Comparison of ENCODE assay signal across 9 mouse cellular contexts in genomic region chr5:114596604-114597003, GRCm38 (mm10). TPM values are rescaled to one million over a fixed set of nuclear protein-coding genes. Genes with fewer than 3 reads are reported as not detected.
DNase-seq lines count a peak whose midpoint lies in the region; ATAC-seq and TF ChIP-seq lines count a peak whose summit lies in the region.
"Had no signal": no experiment of that assay in that cellular context is flagged by ENCODE, and none has a peak within 500 bp of the region (broad histone marks: within the 10 kb centered on the region; RNA-seq: fewer than 3 reads in every experiment).

No protein-coding gene starts in this region.

- H3K4me3 ChIP-seq in CH12.LX (replicated peaks in 1 of 3; ENCODE audit: low read depth in 2 of 3, low read length in 2 of 3, poor library complexity in 1 of 3): peak overlapping the region; percentile 8 to 47 (median 9)
- no peak overlapping the region for H3K4me3 ChIP-seq in lung, postnatal 0 days (ENCODE audit: low read depth, low read length)
- H3K4me3 ChIP-seq in thymus, adult 2 months (ENCODE audit: control insufficient read depth, insufficient read depth, low read length): peak overlapping the region; percentile 35
- H3K4me3 ChIP-seq: embryonic facial prominence, embryonic 13.5 days; myocyte had no signal

- peak; percentile 52 for ATAC-seq in lung, postnatal 0 days

- H3K9me3 ChIP-seq in CH12.LX (replicated peaks; ENCODE audit: low read length): no peaks in the 10 kb centered on the region
- no peaks in the 10 kb centered on the region for H3K9me3 ChIP-seq in lung, postnatal 0 days (ENCODE audit: low read length)
- H3K9me3 ChIP-seq: embryonic facial prominence, embryonic 13.5 days had no signal

- H3K36me3 ChIP-seq in CH12.LX (replicated peaks in 1 of 2; ENCODE audit: control insufficient read depth in 1 of 2, insufficient read depth in 1 of 2, low read length in 1 of 2): no peaks in the 10 kb centered on the region
- H3K36me3 ChIP-seq in lung, postnatal 0 days (ENCODE audit: insufficient read depth, low read length): no peaks in the 10 kb centered on the region
- H3K36me3 ChIP-seq in thymus, adult 2 months (ENCODE audit: control insufficient read depth, insufficient read depth, low read length): no peaks in the 10 kb centered on the region
- H3K36me3 ChIP-seq: embryonic facial prominence, embryonic 13.5 days had no signal

- 0 out of 4 replicates have a peak, but pooled peaks of 1 of the 2 experiments have one; percentile 2 for TF ChIP-seq CTCF in CH12.LX (conservative IDR thresholded peaks at IDR 0.05 in 1 of 2, IDR thresholded peaks at IDR 0.05 in 1 of 2; ENCODE audit: low read depth in 2 of 2, low read length in 2 of 2)
- TF ChIP-seq CTCF in lung, postnatal 0 days (IDR thresholded peaks at IDR 0.05): no peak
- TF ChIP-seq CTCF in thymus, adult 2 months (IDR thresholded peaks at IDR 0.05; ENCODE audit: borderline replicate concordance, control insufficient read depth, extremely low read depth, insufficient read depth, low read length, poor library complexity): no peak

- no peak; the same call in 1 of the 2 replicates for TF ChIP-seq POLR2A in CH12.LX (IDR thresholded peaks at IDR 0.05; ENCODE audit: low read depth, low read length)
- TF ChIP-seq POLR2A in thymus, adult 2 months (IDR thresholded peaks at IDR 0.05; ENCODE audit: control insufficient read depth, extremely low read depth, insufficient read depth, low read length, poor library complexity): peak; percentile 52; the same call in 1 of the 2 replicates

- DNase-seq in CH12.LX (ENCODE audit: extremely low read depth) (peak; percentile 88), R1 (ENCODE audit: low read depth, low spot score) (peak; percentile 62)
- DNase-seq in heart, postnatal 4 days: peak; percentile 53
- DNase-seq in lung, postnatal 0 days (ENCODE audit: low spot score): peak; percentile 68
- DNase-seq in thymus, adult 2 months: peak; percentile 66
- no peak for DNase-seq in frontal cortex, postnatal 25 days (ENCODE audit: low spot score in 2 of 2)
- no peak for DNase-seq in urinary bladder, postnatal 25 days (ENCODE audit: low spot score)

- H3K4me1 ChIP-seq in CH12.LX (ENCODE audit: control insufficient read depth in 1 of 2, insufficient read depth in 2 of 2): peaks cover 24 to 54% of the 10 kb centered on the region in 2 experiments
- peaks cover 34% of the 10 kb centered on the region for H3K4me1 ChIP-seq in lung, postnatal 0 days (ENCODE audit: insufficient read depth, low read depth, low read length)
- peaks cover 67% of the 10 kb centered on the region for H3K4me1 ChIP-seq in thymus, adult 2 months (replicated peaks; ENCODE audit: control insufficient read depth, insufficient read depth, low read length)

- TF ChIP-seq RAD21 in CH12.LX (IDR thresholded peaks at IDR 0.05; ENCODE audit: low read depth, low read length): no peak

- no peaks in the 10 kb centered on the region for H3K79me2 ChIP-seq in CH12.LX (replicated peaks; ENCODE audit: control insufficient read depth, extremely low read depth, insufficient read depth, poor library complexity, severe bottlenecking)

- dilution Hi-C loops in CH12.LX (cut with MboI; ENCODE audit: extremely low pct_ligation_motif_present, extremely low pct_unique_long_range_greater_than_20kb, low sequenced_read_pairs): no loop called here

- in situ Hi-C loops in CH12.LX (cut with MboI; ENCODE audit: low pct_ligation_motif_present, low pct_unique_long_range_greater_than_20kb, low sequenced_read_pairs): no loop called here

- peak overlapping the region; percentile 13; the same call in 1 of the 2 replicates for H3K4me2 ChIP-seq in CH12.LX (ENCODE audit: insufficient read depth, low read depth, poor library complexity, severe bottlenecking)
- no peak overlapping the region for H3K4me2 ChIP-seq in lung, postnatal 0 days (replicated peaks; ENCODE audit: low read depth, low read length)
- H3K4me2 ChIP-seq: embryonic facial prominence, embryonic 13.5 days had no signal

- H3K9ac ChIP-seq in CH12.LX (ENCODE audit: insufficient read depth, low read depth): no peak overlapping the region
- no peak overlapping the region for H3K9ac ChIP-seq in lung, postnatal 0 days (replicated peaks; ENCODE audit: low read depth)

- peaks cover 5% of the 10 kb centered on the region for H3K27me3 ChIP-seq in CH12.LX (replicated peaks)
- H3K27me3 ChIP-seq in lung, postnatal 0 days (replicated peaks; ENCODE audit: insufficient read depth, low read length): no peaks in the 10 kb centered on the region
- H3K27me3 ChIP-seq in thymus, adult 2 months (ENCODE audit: control insufficient read depth, insufficient read depth, low read length): no peaks in the 10 kb centered on the region

- 22% methylated on average over 10 of the region's 10 CpGs for WGBS in lung, postnatal 0 days
- 8% methylated on average over 10 of the region's 10 CpGs for WGBS in thymus, adult 2 months

- H3K27ac ChIP-seq in CH12.LX (ENCODE audit: insufficient read depth, low read depth): no peak overlapping the region
- 0 out of 2 replicates have a peak overlapping the region, but pooled peaks have one; percentile 6 for H3K27ac ChIP-seq in lung, postnatal 0 days (ENCODE audit: low read length)
- H3K27ac ChIP-seq in thymus, adult 2 months (ENCODE audit: control insufficient read depth, insufficient read depth, low read length): peak overlapping the region; percentile 98
- H3K27ac ChIP-seq: embryonic facial prominence, embryonic 13.5 days had no signal

- no peak; the same call in 1 of the 2 replicates for TF ChIP-seq EP300 in CH12.LX (IDR thresholded peaks at IDR 0.05; ENCODE audit: low read length)
- TF ChIP-seq EP300 in lung, postnatal 0 days (IDR thresholded peaks at IDR 0.05): no peak

TF ChIP-seq in CH12.LX, 34 proteins besides CTCF, POLR2A, EP300 and RAD21:
- TF ChIP-seq TCF12 (IDR thresholded peaks at IDR 0.05; ENCODE audit: low read depth, low read length) (0 out of 2 replicates have a peak, but pooled peaks have one; percentile 26), IRF4 (IDR thresholded peaks at IDR 0.05; ENCODE audit: low read depth, low read length) (0 out of 2 replicates have a peak, but pooled peaks have one; percentile 14), ELF1 (IDR thresholded peaks at IDR 0.05; ENCODE audit: low read depth, low read length) (0 out of 2 replicates have a peak, but pooled peaks have one; percentile 15), ETS1 (conservative IDR thresholded peaks at IDR 0.05; ENCODE audit: low read depth, low read length) (0 out of 2 replicates have a peak, but pooled peaks have one; percentile 13), HCFC1 (IDR thresholded peaks at IDR 0.05; ENCODE audit: low read depth, low read length) (peak; percentile 51), NRF1 (IDR thresholded peaks at IDR 0.05; ENCODE audit: low read depth, low read length) (0 out of 2 replicates have a peak, but pooled peaks have one; percentile 18), E2F4 (IDR thresholded peaks at IDR 0.05; ENCODE audit: insufficient replicate concordance, low read depth, low read length) (no peak), MAX (IDR thresholded peaks at IDR 0.05; ENCODE audit: low read length) (peak; percentile 35; the same call in 1 of the 2 replicates), CHD2 (IDR thresholded peaks at IDR 0.05; ENCODE audit: low read length) (peak; percentile 51; the same call in 1 of the 2 replicates), SIN3A (IDR thresholded peaks at IDR 0.05; ENCODE audit: low read length) (no peak)
TF ChIP-seq in CH12.LX: peak in this region for 8.

RNA-seq across cellular contexts. Expression of gene Fam222a, which starts 28.8 kb away (rescaled TPM):
- total RNA-seq in CH12.LX (2012; rRNA removed) (not detected in 2 replicates), CH12.LX (2014; rRNA removed) (not detected in 2 replicates)
- polyA plus RNA-seq in CH12.LX (2012; ENCODE audit: insufficient read length, low read depth): 0.13 and 0.14 TPM in 2 replicates
- total RNA-seq in heart, postnatal 4 days (2021): 1 to 10 TPM; 6.0 to 7.0 TPM
- 1.9 and 2.3 TPM in 2 replicates for polyA plus RNA-seq in lung, postnatal 0 days (2015; fragmentation: Nextera tagmentation; extraction: Ambion mirVana)
- 15.3 and 18.4 TPM in 2 replicates for polyA plus RNA-seq in thymus, adult 2 months (2012; rRNA removed)

Comparison
In these comparisons a context has a peak if more than half of its experiments do, and no peak if none do; other contexts are left out.
1. DNase-seq: peak in CH12.LX (single experiment), R1 (single experiment), heart, postnatal 4 days (single experiment), lung, postnatal 0 days (single experiment) and thymus, adult 2 months (single experiment); none in frontal cortex, postnatal 25 days (0 of 2) and urinary bladder, postnatal 25 days (single experiment).